Mouse (Mus musculus) lung, postnatal 0 days (tissue): Measurements from ENCODE around the gene Efcab11.

Experiments used
- CTCF ChIP-seq: IDR thresholded peaks from 2 replicates; pipeline ENCODE4 v1.5.1; 2016; ENCODE audit warnings: antibody characterized with exemption, mild to moderate bottlenecking
- EP300 ChIP-seq: IDR thresholded peaks from 2 replicates; pipeline ENCODE4 v1.6.1; 2016; ENCODE audit warnings: antibody characterized with exemption, mild to moderate bottlenecking, control low read depth

- TF ChIP-seq EP300 (no peak), CTCF (no peak)
Observed at GRCm38 (mm10) chr12:99780396-99780795, 103.8 kb downstream of the Efcab11 start.
